Mouse (Mus musculus): Measurements from ENCODE around the gene Arhgap18. TPM values are rescaled to one million over a fixed set of nuclear protein-coding genes. Genes with fewer than 3 reads are reported as not detected.
A peak's percentile ranks its signal among the peaks of the same experiment; 100 is the strongest.
"Not testable (repeated sequence)": the region's sequence is repeated elsewhere in the genome, so short reads cannot be mapped to it uniquely, and the experiment has no call there.

Arhgap18 gene
- polyA plus RNA-seq, 1 experiment: 2.3 TPM

GRCm38 (mm10) chr10:26919307-26919977, 166.2 kb downstream of the Arhgap18 start:
- DNase-seq: peak; percentile 14
- WGBS: 66% methylated on average over 5 of the region's 5 CpGs

GRCm38 (mm10) chr10:26920383-26920979, 167.3 kb downstream of the Arhgap18 start:
- Histone ChIP-seq H3K4me3 (ENCODE audit: control insufficient read depth, insufficient read depth, low read length) (no peak overlapping the region), H3K27ac (ENCODE audit: control insufficient read depth, insufficient read depth, low read length) (no peak overlapping the region), H3K4me1 (replicated peaks; ENCODE audit: control insufficient read depth, insufficient read depth, low read length) (no peaks in the 10 kb centered on the region), H3K27me3 (ENCODE audit: control insufficient read depth, insufficient read depth, low read length) (no peaks in the 10 kb centered on the region), H3K36me3 (ENCODE audit: control insufficient read depth, insufficient read depth, low read length) (no peaks in the 10 kb centered on the region)
- DNase-seq: no peak
- 94% methylated on average over 8 of the region's 8 CpGs for WGBS
- TF ChIP-seq CTCF (IDR thresholded peaks at IDR 0.05; ENCODE audit: borderline replicate concordance, control insufficient read depth, extremely low read depth, insufficient read depth, low read length, poor library complexity): no peak
- no peak for TF ChIP-seq POLR2A (IDR thresholded peaks at IDR 0.05; ENCODE audit: control insufficient read depth, extremely low read depth, insufficient read depth, low read length, poor library complexity)

More at GRCm38 (mm10) chr10:26919307-26919977, 166.2 kb downstream of the Arhgap18 start:
- no peaks in the 10 kb centered on the region for H3K4me1 ChIP-seq (replicated peaks; ENCODE audit: control insufficient read depth, insufficient read depth, low read length)
- H3K27ac ChIP-seq (ENCODE audit: control insufficient read depth, insufficient read depth, low read length): no peak overlapping the region
- H3K27me3 ChIP-seq (ENCODE audit: control insufficient read depth, insufficient read depth, low read length): no peaks in the 10 kb centered on the region
- no peaks in the 10 kb centered on the region for H3K36me3 ChIP-seq (ENCODE audit: control insufficient read depth, insufficient read depth, low read length)
- TF ChIP-seq CTCF (IDR thresholded peaks at IDR 0.05; ENCODE audit: borderline replicate concordance, control insufficient read depth, extremely low read depth, insufficient read depth, low read length, poor library complexity) (no peak), POLR2A (IDR thresholded peaks at IDR 0.05; ENCODE audit: control insufficient read depth, extremely low read depth, insufficient read depth, low read length, poor library complexity) (no peak)
- no peak overlapping the region for H3K4me3 ChIP-seq (ENCODE audit: control insufficient read depth, insufficient read depth, low read length)

GRCm38 (mm10) chr10:26936056-26936455, 182.8 kb downstream of the Arhgap18 start:
- H3K27me3 ChIP-seq (ENCODE audit: control insufficient read depth, insufficient read depth, low read length); H3K36me3 ChIP-seq (ENCODE audit: control insufficient read depth, insufficient read depth, low read length); H3K4me3 ChIP-seq (ENCODE audit: control insufficient read depth, insufficient read depth, low read length); H3K27ac ChIP-seq (ENCODE audit: control insufficient read depth, insufficient read depth, low read length); H3K4me1 ChIP-seq (replicated peaks; ENCODE audit: control insufficient read depth, insufficient read depth, low read length); DNase-seq: not testable (repeated sequence)
- WGBS: 98% methylated on average over 6 of the region's 6 CpGs

- 97% methylated on average over 4 of the region's 4 CpGs for WGBS
- not testable (repeated sequence) for H3K27me3 ChIP-seq (ENCODE audit: control insufficient read depth, insufficient read depth, low read length); H3K4me3 ChIP-seq (ENCODE audit: control insufficient read depth, insufficient read depth, low read length); DNase-seq; H3K27ac ChIP-seq (ENCODE audit: control insufficient read depth, insufficient read depth, low read length); H3K4me1 ChIP-seq (replicated peaks; ENCODE audit: control insufficient read depth, insufficient read depth, low read length); H3K36me3 ChIP-seq (ENCODE audit: control insufficient read depth, insufficient read depth, low read length)
Observed at GRCm38 (mm10) chr10:26938464-26938863, 185.2 kb downstream of the Arhgap18 start.

- 82% methylated on average over 1 of the region's 1 CpGs for WGBS
- Histone ChIP-seq H3K4me1 (replicated peaks; ENCODE audit: control insufficient read depth, insufficient read depth, low read length) (no peaks in the 10 kb centered on the region), H3K27ac (ENCODE audit: control insufficient read depth, insufficient read depth, low read length) (no peak overlapping the region), H3K4me3 (ENCODE audit: control insufficient read depth, insufficient read depth, low read length) (no peak overlapping the region), H3K27me3 (ENCODE audit: control insufficient read depth, insufficient read depth, low read length) (no peaks in the 10 kb centered on the region), H3K36me3 (ENCODE audit: control insufficient read depth, insufficient read depth, low read length) (no peaks in the 10 kb centered on the region)
- no peak for DNase-seq
- TF ChIP-seq POLR2A (IDR thresholded peaks at IDR 0.05; ENCODE audit: control insufficient read depth, extremely low read depth, insufficient read depth, low read length, poor library complexity) (no peak), CTCF (IDR thresholded peaks at IDR 0.05; ENCODE audit: borderline replicate concordance, control insufficient read depth, extremely low read depth, insufficient read depth, low read length, poor library complexity) (no peak)
Observed at GRCm38 (mm10) chr10:26939549-26939948, 186.3 kb downstream of the Arhgap18 start.

- WGBS: 80% methylated on average over 2 of the region's 2 CpGs
- no peak for DNase-seq
- no peaks in the 10 kb centered on the region for H3K36me3 ChIP-seq (ENCODE audit: control insufficient read depth, insufficient read depth, low read length)
- no peaks in the 10 kb centered on the region for H3K27me3 ChIP-seq (ENCODE audit: control insufficient read depth, insufficient read depth, low read length)
- no peak overlapping the region for H3K4me3 ChIP-seq (ENCODE audit: control insufficient read depth, insufficient read depth, low read length)
- H3K4me1 ChIP-seq (replicated peaks; ENCODE audit: control insufficient read depth, insufficient read depth, low read length): no peaks in the 10 kb centered on the region
- no peak overlapping the region for H3K27ac ChIP-seq (ENCODE audit: control insufficient read depth, insufficient read depth, low read length)
- TF ChIP-seq CTCF (IDR thresholded peaks at IDR 0.05; ENCODE audit: borderline replicate concordance, control insufficient read depth, extremely low read depth, insufficient read depth, low read length, poor library complexity) (no peak), POLR2A (IDR thresholded peaks at IDR 0.05; ENCODE audit: control insufficient read depth, extremely low read depth, insufficient read depth, low read length, poor library complexity) (no peak)
Observed at GRCm38 (mm10) chr10:26948331-26948730, 195.1 kb downstream of the Arhgap18 start.

- 87% methylated on average over 8 of the region's 8 CpGs for WGBS
- H3K27ac ChIP-seq (ENCODE audit: control insufficient read depth, insufficient read depth, low read length): no peak overlapping the region
- TF ChIP-seq CTCF (IDR thresholded peaks at IDR 0.05; ENCODE audit: borderline replicate concordance, control insufficient read depth, extremely low read depth, insufficient read depth, low read length, poor library complexity): no peak
- no peak for TF ChIP-seq POLR2A (IDR thresholded peaks at IDR 0.05; ENCODE audit: control insufficient read depth, extremely low read depth, insufficient read depth, low read length, poor library complexity)
- no peaks in the 10 kb centered on the region for H3K4me1 ChIP-seq (replicated peaks; ENCODE audit: control insufficient read depth, insufficient read depth, low read length)
- DNase-seq: no peak
- no peak overlapping the region for H3K4me3 ChIP-seq (ENCODE audit: control insufficient read depth, insufficient read depth, low read length)
- H3K27me3 ChIP-seq (ENCODE audit: control insufficient read depth, insufficient read depth, low read length): no peaks in the 10 kb centered on the region
- no peaks in the 10 kb centered on the region for H3K36me3 ChIP-seq (ENCODE audit: control insufficient read depth, insufficient read depth, low read length)
Observed at GRCm38 (mm10) chr10:26949667-26950066, 196.4 kb downstream of the Arhgap18 start.
